Mouse (Mus musculus) layer of hippocampus, adult 9-10 months (tissue): ENCODE data around the gene Tpte.
"Not testable (repeated sequence)": the region's sequence is repeated elsewhere in the genome, so short reads cannot be mapped to it uniquely, and the experiment has no call there.

Experiments
- DNase-seq: peaks from one replicate; pipeline ENCODE4 v3.0.0; 2022; ENCODE audit warnings: low spot score

The Tpte gene

DNA sequence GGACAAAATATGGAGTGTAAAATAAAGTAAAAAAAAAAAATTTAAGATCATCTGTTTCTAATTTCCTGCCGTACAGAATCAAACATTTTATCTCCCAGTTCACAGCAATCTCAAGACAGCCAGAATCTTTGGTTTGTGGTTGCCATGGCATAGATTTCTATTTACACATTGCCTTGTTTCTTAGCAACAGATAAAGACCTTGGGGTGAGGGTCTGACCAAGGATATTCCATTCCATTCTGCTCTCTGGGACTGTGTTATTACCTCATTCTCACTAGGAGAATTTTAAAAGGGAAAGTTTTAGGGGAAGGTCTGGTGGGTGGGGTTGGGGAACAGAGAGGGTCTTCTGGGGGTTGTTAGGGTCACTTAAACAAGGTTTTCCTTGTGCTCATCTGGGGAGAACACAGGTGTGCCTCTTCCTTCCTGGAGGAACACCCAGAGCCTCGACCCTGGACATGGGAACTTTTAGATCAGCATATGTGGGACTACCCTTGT, at the start of gene Tpte:
TSS of gene Tpte (plus strand) at position 443 of the 493 bp plus-strand sequence.
- DNase-seq, result no peak

- DNase-seq, result no peak
These were observed 40.3 kb upstream of the Tpte start for GRCm38 (mm10) chr8:22242986-22243385.

- DNase-seq, result no peak
These were observed 37.6 kb upstream of the Tpte start for GRCm38 (mm10) chr8:22245663-22246062.

- no peak for DNase-seq
These were observed 35.3 kb upstream of the Tpte start for GRCm38 (mm10) chr8:22247956-22248355.

- no peak for DNase-seq
These were observed 34.2 kb upstream of the Tpte start for GRCm38 (mm10) chr8:22249080-22249479.

DNA sequence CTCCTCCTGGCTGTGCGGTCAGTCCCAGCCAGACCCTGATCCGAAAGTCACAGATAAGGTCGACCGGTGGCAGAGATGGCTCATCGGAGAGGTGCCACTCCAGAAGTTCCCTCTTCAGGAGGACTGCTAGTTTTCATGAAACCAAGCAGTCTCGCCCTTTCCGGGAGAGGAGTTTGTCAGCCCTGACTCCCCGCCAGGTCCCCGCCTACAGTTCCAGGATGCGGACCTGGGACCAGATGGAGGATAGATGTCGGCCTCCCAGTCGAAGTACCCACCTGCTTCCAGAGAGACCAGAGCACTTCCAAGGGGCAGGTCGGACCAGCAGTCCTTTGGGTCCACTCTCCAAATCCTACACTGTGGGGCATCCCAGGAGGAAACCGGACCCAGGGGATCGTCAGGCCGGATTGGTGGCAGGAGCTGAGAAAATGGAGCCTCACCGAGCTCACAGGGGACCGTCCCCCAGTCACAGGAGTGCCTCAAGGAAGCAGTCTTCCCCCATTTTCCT, 24.2 kb upstream of the Tpte start:
- no peak for DNase-seq

- DNase-seq, result no peak
These were observed 23.7 kb upstream of the Tpte start for GRCm38 (mm10) chr8:22259531-22259930.

- no peak for DNase-seq
These were observed 23.0 kb upstream of the Tpte start for GRCm38 (mm10) chr8:22260091-22260722.

DNA sequence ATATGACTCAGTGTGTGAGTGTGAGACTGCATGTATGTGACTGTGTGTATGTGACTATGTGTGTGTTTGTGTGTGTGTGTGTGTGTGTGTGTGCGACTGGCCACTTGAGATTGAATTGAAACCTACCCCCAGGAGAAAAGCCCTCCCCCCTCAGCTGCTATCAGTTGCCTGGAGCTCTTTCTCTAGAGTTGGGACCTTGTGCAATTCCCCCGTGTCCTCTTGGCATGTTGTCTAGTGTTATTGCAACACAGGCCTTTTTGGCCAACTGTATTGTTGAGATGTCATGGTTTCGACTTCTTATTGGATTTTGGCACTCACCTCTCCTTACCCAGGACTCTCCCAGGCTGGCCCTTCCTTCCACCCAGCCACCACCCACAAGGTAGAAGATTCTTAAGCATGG, 21.0 kb upstream of the Tpte start:
- DNase-seq, result no peak

DNA sequence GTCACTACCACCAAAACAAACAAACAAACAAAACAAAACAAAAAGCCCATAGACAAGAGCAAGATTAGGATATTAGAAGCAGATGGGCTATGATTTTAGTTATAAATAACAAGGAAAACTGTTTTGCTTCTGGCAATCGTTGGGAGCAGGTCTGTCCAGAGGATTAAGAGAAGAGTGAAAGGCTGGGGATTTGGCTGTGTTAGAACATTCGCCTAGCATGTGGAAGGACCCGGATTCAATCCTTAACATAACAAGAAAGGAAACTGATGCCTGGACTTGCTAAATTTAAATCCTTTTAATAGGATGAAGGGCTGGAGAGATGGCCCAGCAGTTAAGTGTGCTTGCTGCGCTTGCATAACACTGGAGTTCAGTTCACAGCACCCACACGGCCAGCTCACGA, 18.9 kb upstream of the Tpte start:
- no peak for DNase-seq

DNA sequence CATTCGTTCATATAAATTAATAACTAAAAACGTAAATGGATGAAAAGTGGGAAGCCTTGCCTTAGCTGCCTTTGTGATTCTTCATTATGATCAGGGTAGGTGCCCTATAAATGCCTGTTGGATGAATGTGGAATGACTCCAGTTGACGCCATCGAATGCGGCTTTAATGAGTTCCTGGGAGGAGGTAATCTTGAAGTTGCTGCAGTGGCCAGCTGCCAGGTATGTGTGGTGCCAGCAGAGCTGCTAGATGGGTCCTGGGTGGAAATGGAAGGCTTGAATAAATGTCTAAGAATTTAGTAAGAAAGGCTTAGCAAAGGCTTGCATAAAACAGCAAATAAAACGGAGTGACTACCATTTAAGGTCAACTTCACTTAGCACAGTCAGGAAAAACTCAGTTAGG, 18.5 kb upstream of the Tpte start:
- no peak for DNase-seq

DNA sequence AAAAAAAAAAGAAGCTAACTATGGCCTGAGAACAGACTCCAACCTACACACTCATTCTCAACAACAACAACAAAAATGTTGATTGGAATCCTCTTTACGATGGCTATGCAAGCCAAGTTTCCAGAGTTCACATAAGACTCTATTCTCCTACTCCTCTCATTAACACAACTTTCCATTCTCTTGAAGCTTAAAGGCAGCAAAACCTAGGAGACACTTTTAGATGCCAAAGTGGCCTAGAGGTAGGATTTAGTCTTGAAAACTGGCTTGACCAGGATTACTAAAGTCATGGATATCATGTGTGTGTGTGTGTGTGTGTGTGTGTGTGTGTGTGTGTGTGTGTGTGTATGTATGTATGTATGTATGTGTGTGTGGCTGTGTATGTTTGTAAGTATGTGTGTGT, 18.0 kb upstream of the Tpte start:
- no peak for DNase-seq

DNA sequence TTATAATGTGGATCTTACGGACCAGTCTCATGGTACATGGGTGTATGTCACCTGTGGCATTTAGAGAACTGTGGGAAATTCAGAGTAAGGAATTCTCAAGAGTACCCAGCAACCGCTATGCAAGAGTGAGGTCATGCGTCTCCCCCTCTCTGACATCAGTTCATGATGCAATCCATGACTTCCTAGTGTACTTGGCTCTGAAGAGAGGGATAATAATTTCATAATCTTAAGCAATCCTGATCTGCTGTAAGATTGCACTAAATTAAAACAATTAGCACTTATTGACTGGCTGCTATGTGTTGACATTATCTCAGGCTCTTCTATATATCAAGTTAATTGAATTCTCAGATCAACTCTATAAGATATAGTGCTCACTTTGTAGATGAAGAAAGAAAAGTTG, 16.4 kb upstream of the Tpte start:
- no peak for DNase-seq

- no peak for DNase-seq
These were observed 10.1 kb upstream of the Tpte start for GRCm38 (mm10) chr8:22273142-22273541.

DNA sequence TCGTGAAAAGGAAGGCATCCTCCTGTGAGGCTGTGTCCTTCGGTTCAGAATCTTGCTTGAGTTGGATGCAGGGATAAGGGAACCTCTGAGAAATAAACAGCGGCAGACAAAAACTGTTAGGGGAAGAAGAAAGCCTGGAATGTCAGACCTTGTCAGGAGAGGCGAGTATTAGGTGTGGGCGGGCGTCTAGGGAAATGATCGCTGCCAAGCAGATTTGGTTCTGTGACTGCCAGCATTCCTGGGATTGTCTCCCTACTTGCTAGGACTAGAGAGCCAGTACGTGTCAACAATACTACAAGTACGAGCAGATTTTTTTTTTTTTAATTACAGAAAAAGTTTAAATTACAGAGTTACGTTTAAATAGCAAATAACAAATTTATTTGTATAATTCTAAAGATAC, 8.6 kb upstream of the Tpte start:
- DNase-seq, result no peak

DNA sequence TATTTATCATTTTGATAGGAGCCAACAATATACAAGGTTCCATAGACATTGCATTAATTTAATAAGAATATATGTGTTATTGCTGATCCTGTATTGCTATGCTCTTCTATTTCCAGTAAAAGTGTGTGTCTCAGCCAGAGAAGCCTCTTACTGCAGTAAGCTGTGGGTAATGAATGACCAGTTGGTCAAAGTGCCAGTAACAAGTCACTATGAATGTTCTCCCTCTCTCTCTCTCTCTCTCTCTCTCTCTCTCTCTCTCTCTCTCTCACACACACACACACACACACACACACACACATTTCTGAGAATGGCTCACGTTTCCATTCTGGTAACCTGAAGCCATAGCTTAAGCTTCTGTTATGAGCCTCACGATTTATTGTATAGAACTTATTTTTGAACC, 19.1 kb downstream of the Tpte start:
- no peak for DNase-seq

GRCm38 (mm10) chr8:22302896-22303306, 19.7 kb downstream of the Tpte start:
- no peak for DNase-seq

GRCm38 (mm10) chr8:22304045-22304444, 20.8 kb downstream of the Tpte start:
- DNase-seq, result not testable (repeated sequence)

DNA sequence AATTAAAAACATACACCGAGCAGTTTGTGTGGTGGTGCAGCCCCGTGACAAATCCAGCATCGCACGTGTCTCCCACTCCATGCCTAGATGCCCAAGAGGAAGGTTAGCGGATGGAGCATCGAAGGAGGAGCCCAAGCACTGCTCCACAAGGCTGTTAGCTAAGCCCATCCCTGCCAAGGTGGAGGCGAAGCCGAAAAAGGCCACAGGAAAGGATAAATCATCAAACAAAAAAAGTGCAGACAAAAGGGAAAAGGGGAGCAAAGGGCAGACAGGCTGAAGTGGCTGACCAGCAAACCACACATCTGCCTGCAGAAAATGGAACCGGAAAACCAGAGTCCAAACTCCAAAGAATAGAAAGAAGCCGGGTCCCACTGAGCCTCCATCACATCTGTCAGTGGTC, 23.8 kb downstream of the Tpte start:
- DNase-seq, result no peak

GRCm38 (mm10) chr8:22311446-22311845, 28.2 kb downstream of the Tpte start:
- DNase-seq, result no peak

GRCm38 (mm10) chr8:22335426-22335825, 52.2 kb downstream of the Tpte start:
- DNase-seq, result no peak

GRCm38 (mm10) chr8:22359359-22359758, 76.1 kb downstream of the Tpte start:
- no peak for DNase-seq

GRCm38 (mm10) chr8:22359882-22360281, 76.6 kb downstream of the Tpte start:
- DNase-seq, result no peak

DNA sequence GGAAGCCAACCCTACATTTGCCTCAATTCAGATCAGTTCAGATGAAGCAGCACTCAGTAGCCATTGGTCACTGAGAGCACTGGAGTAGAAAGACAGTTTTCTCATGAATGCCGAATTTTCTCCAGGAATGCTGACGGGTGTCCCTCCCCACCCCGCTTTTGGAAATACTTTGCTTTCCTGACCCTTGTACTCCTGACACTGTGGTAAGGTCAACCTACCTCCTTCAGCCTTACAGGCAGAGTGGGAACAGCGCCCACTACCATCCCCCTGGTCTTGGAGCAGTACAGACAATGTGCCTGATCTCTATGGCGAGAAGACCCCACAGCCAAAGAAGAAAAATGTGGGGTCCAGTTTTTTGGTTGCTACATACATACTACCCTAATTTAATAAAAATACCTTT, 93.1 kb downstream of the Tpte start:
- no peak for DNase-seq
